Mouse (Mus musculus) adrenal gland, adult 18-20 months (tissue): Measurements from ENCODE around the gene St13. TPM values are rescaled to one million over a fixed set of nuclear protein-coding genes. Genes with fewer than 3 reads are reported as not detected.
A peak's percentile ranks its signal among the peaks of the same experiment; 100 is the strongest.

Source experiments
- DNase-seq, 2 experiments: peaks; one replicate each; pipeline ENCODE4 v3.0.0; 2021 to 2022; ENCODE audit warnings: low spot score in 2 of 2
- total RNA-seq, 2 experiments: library from RNA; stranded (reverse); gene quantifications; 1 replicate in 1 of 2; 2 replicates in 1 of 2; pipeline ENCODE4 v1.2.3; 2021

St13 gene
- total RNA-seq, 2 experiments from 2014 or later = 319 to 323 TPM

DNA sequence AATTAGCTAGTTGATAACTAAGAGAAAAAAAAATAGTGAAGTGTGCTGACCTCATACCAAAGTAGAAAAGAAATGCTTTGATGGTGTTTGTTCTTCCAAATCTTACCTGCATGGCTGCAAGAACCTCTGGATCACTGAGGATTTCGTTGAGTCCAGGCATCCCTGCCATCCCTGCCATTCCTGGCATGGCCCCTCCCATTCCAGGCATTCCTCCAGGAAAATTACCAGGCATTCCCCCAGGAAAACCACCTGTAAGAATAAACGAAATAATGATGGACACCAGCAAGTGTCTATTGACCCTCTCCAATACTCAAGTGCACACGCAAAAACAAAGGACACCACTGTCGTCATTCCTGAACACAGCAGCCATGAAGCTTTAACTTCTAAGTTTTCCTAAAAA is 33.6 kb downstream of the St13 start:
- DNase-seq = no peak

- DNase-seq = no peak
Measured at GRCm38 (mm10) chr15:81365246-81365645, 34.6 kb downstream of the St13 start.

DNA sequence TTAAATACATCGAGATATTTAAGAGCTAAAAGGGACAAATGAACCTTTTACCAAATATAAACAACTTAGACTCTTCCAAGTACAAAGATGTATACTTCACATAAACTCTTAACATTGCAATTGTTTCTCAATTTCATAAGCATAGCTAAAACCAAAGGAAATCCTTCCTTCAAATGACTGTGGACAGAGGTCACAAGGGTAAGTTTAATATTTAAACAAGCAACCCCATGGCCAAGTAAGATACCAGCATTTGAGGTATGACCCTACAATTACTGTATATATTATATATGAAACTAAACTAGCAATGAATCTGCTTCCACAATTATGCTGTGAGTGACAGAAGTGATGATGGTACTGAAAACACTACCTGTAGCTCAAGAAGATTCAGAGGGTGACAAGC is 35.6 kb downstream of the St13 start:
- no peak for DNase-seq

- no peak for DNase-seq
Measured at GRCm38 (mm10) chr15:81362501-81362900, 37.4 kb downstream of the St13 start.

DNA sequence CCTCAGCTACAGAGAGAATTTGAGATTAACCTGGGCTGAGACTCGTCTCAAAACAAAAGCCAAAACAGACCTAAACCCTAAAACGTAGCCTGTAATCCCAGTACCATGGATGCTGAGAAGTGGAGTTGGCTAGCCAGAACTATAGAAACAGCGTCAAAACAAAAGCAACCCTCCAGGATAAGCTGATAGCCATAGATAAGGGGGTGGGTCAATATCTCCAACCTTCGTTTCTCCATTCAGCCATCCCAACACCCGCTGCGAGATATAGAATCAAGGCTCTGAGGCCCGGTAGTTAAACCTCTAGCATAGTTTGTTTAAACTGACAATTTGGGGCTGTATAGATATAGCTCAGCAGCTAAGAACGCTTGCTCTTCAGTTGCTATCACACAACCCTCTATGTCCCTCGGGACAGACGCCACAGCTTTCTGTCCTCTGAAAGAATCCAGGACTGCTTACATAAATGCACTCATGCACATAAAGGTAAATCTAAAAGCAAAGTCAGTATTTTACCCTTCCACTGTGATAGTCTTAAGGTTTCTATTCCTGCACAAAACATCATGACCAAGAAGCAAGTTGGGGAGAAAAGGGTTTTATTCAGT is 38.4 kb downstream of the St13 start:
- DNase-seq = no peak

- no peak for DNase-seq
Measured at GRCm38 (mm10) chr15:81361022-81361404, 38.9 kb downstream of the St13 start.

DNA sequence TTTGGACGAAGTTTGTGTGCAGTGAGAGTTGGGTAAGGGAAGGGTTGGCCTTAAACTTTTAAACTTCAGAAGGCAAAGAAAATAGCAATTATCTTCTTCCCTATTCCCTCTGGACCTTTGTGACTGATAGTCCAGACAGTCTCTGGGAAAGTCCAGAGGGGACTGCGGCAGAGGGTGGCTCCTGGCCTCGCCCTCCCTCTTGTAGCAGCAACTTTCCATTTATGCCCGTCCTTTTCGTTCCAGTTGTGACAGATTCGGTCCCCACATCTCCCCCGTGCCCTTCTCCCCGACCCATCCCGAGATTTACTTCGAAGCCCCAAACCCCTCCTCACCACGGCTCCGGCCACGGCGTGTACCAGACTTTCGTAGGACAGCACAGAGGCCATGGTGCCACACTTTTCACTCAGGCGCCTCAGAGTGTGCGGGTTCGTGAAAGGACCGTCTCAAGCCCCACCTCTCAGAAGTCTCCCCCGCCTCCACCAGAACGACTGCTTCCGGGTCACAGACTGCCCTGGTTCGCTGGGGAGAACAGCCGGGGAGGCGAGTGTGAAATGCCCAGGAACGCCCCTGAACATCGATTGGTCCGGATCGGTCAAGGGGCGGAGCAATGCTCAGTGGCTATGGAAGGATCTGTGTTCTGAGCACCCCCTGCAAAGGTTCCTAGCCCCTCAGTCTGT is 39.4 kb downstream of the St13 start, which contains the start of gene Slc25a17:
Slc25a17 (minus strand) TSS at position 468 of the 677 bp plus-strand sequence.
- peak; percentile 87 to 92 for DNase-seq

DNA sequence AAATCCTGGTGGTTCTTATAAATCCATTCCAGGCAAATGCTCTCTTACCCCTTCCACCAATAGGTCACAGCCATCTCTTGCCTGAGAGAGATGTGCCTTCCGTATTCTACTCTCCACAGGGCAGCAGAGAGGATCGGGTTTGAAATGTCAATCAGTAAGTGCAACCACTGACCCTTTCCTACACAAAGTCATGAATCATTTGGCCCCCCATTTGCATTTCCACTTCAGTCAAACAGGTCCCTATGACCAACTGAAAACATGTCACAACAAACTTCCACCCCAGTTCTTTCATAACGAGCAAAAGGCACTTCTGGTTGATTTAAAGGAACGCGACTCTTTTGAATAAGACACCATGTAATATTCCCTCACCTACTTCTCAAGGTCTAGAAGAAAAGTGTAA is 40.5 kb downstream of the St13 start:
- DNase-seq = no peak

GRCm38 (mm10) chr15:81358943-81359342 is 40.9 kb downstream of the St13 start:
- DNase-seq = no peak

GRCm38 (mm10) chr15:81356946-81357345 is 42.9 kb downstream of the St13 start:
- no peak for DNase-seq

GRCm38 (mm10) chr15:81355146-81355761 is 44.6 kb downstream of the St13 start:
- peak in 1 of 2 experiments; percentile 60 for DNase-seq

DNA sequence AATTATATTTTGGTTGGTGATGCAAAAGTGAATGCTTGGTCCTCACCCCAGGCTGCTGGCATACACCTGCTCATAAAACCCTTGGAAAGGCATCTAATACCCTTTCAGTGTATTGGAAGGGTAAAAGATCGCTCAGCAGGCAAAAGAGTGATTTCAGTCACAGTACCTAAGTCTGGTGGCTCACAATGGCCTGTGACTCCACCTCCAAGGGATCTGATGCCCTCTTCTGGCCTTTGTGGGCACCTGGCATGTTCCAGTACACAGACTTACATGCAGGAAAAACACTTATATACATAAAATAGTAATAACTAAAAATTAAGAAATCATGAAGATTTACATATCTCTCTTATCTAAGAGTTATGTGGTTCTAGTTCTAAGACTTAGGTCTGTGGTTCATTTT is 47.2 kb downstream of the St13 start:
- DNase-seq = no peak

DNA sequence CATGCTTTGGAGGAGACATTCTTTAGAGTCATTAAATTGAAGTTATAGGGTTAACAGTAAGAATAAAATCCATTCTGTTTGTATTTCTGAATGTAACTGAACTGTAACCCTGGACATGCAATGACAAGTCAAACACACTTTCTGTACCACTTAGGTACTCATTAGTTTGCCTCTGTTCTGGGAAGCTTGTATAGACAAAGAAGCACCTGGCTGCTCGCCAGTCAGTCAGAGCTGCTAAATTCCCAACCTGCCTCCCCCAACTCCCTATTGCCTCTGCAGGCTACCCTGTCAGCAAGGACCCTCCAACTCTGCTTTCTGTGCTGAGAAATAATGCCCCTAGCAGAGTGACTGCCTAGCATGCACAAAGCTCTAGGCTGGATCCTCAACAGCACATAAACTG is 49.5 kb downstream of the St13 start:
- no peak for DNase-seq

GRCm38 (mm10) chr15:81348366-81348765 is 51.5 kb downstream of the St13 start:
- no peak for DNase-seq

DNA sequence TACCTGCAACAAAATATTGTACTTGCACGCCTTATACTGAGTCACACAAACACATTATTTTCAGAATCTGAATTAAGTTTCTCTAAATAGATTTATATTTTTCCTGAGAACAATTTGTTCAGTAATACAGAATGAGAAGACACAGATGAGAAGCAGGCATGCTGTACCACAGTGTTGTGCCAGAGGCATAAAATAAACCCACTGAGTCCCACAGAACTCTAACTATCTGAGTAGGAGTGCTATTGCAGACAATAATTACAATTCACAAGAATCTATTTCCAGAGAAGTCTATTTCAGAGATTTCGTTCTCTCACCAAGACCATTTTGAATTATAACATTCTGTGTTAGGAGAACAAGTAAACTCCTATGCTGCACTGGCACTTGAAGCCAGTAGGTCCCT is 52.4 kb downstream of the St13 start:
- DNase-seq = no peak

- no peak for DNase-seq
Measured at GRCm38 (mm10) chr15:81341426-81341825, 58.5 kb downstream of the St13 start.

- no peak for DNase-seq
Measured at GRCm38 (mm10) chr15:81339158-81339557, 60.7 kb downstream of the St13 start.

GRCm38 (mm10) chr15:81336466-81336865 is 63.4 kb downstream of the St13 start:
- DNase-seq = no peak

DNA sequence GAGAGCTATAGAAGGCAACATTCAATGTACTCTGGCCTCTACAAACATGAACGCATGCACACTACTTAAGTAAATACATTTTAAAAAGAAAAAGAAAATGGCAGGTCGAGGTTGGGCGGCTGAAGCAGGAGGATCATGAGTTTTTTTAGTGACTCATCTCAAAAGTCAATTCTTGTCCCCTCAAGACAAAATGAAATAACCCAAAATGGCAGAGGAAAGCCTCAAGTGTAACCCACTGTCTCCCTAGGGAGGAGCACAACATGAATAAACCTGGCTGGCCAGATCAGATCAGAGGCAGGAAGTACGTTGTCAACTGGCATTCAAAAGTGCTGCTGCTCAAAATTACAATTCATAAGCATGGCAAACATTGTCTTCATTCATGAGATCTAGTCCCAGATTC is 67.4 kb downstream of the St13 start:
- no peak for DNase-seq

- no peak for DNase-seq
Measured at GRCm38 (mm10) chr15:81330816-81331433, 69.0 kb downstream of the St13 start.

DNA sequence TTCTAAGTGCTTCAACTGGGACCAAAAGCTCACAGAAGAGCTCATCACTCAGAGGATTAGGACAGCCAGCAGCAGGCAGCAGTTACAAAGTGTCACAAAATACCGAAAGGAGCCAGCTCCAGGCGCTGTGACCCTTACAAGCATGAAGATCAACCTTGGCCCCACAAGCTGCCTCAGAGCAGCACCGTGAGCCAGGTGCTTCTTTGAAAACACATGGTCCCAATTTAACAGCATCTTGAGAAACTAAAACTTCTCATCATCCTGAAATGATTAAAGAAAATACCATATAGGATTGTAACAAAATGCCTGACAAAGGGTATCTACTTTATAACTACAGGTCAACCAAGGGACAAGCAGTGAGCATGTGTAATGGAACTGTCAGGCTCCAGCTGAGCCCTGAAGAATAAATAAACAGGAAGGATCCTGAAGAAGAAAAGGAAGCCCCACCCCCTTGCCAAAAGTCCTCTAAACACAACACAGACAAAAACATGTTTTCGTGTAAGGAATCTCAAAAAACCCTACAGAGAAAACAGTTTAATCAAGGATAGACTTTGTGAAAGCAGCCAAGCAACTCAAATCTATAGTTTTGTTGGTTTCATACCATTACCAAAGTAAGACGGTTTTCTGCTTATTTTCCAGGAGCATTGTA is 70.0 kb downstream of the St13 start:
- no peak for DNase-seq

DNA sequence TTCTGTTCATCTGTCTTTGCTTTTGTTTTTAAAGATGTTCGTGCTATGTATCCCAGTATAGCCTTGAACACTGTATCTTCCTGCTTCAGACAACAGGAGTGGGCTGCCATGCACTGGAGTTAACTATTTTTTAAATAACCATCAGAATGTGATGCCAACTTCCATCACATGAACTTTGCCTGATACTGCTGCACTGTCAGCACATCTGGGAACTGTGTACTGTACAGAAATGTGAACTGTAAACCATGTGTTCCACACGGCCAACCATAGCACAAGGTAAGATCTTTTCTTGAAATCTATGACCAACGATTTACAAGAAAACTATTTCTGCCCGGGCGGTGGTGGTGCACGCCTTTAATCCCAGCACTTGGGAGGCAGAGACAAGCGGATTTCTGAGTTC is 72.4 kb downstream of the St13 start:
- DNase-seq = no peak
